Mouse (Mus musculus): ENCODE results near the gene Mindy2. TPM values are rescaled to one million over a fixed set of nuclear protein-coding genes. Genes with fewer than 3 reads are reported as not detected.
"Not testable (repeated sequence)": the region's sequence is repeated elsewhere in the genome, so short reads cannot be mapped to it uniquely, and the experiment has no call there.

Gene Mindy2
- polyA plus RNA-seq, 1 experiment from 2014 or later: 21.5 TPM

- peaks cover 18% of the 10 kb centered on the region for H3K36me3 ChIP-seq
- no peak overlapping the region for H3K9ac ChIP-seq
- no peak for ATAC-seq (ENCODE audit: low FRiP score)
- H3K4me2 ChIP-seq (replicated peaks): no peak overlapping the region
- H3K4me3 ChIP-seq: no peak overlapping the region
- no peak overlapping the region for H3K27ac ChIP-seq
- no peaks in the 10 kb centered on the region for H3K27me3 ChIP-seq
- peaks cover 6% of the 10 kb centered on the region for H3K9me3 ChIP-seq (replicated peaks)
- H3K4me1 ChIP-seq: no peaks in the 10 kb centered on the region
These were observed 101.5 kb downstream of the Mindy2 start for GRCm38 (mm10) chr9:70555431-70555830.

GRCm38 (mm10) chr9:70552233-70552632 is 104.7 kb downstream of the Mindy2 start:
- ATAC-seq (ENCODE audit: low FRiP score): not testable (repeated sequence)
- H3K36me3 ChIP-seq: peaks cover 18% of the 10 kb centered on the region
- WGBS: 92% methylated on average over 2 of the region's 2 CpGs

GRCm38 (mm10) chr9:70551524-70551923 is 105.5 kb downstream of the Mindy2 start:
- H3K9me3 ChIP-seq (replicated peaks): peaks cover 6% of the 10 kb centered on the region
- ATAC-seq (ENCODE audit: low FRiP score): no peak
- peaks cover 18% of the 10 kb centered on the region for H3K36me3 ChIP-seq

More at GRCm38 (mm10) chr9:70552233-70552632, 104.7 kb downstream of the Mindy2 start:
- H3K4me2 ChIP-seq (replicated peaks); H3K27me3 ChIP-seq; H3K27ac ChIP-seq; H3K9me3 ChIP-seq (replicated peaks); H3K4me1 ChIP-seq; H3K4me3 ChIP-seq; H3K9ac ChIP-seq: not testable (repeated sequence)

More at GRCm38 (mm10) chr9:70551524-70551923, 105.5 kb downstream of the Mindy2 start:
- Histone ChIP-seq H3K27me3 (no peaks in the 10 kb centered on the region), H3K4me2 (replicated peaks) (no peak overlapping the region), H3K27ac (no peak overlapping the region), H3K9ac (no peak overlapping the region), H3K4me3 (no peak overlapping the region), H3K4me1 (peaks cover 3% of the 10 kb centered on the region)
- WGBS: 95% methylated on average over 1 of the region's 1 CpGs

Other genes starting within 250 kb of the Mindy2 start
- 118 and 129 TPM in 2 replicates for gene Ccnb2, start 235.6 kb downstream of the Mindy2 start, polyA plus RNA-seq (2016; fragmentation: Nextera tagmentation; extraction: Ambion mirVana)
- gene Rnf111, start 153.4 kb downstream of the Mindy2 start, polyA plus RNA-seq (2016; fragmentation: Nextera tagmentation; extraction: Ambion mirVana): 43.7 and 44.6 TPM in 2 replicates
- gene Sltm, start 114.4 kb downstream of the Mindy2 start, polyA plus RNA-seq (2016; fragmentation: Nextera tagmentation; extraction: Ambion mirVana): 79.6 and 80.3 TPM in 2 replicates
- gene Gm10642, start 923 bp downstream of the Mindy2 start, polyA plus RNA-seq (2016; fragmentation: Nextera tagmentation; extraction: Ambion mirVana): 0.49 and 0.82 TPM in 2 replicates
- 88.4 and 99.7 TPM in 2 replicates for gene Adam10, start 21.8 kb upstream of the Mindy2 start, polyA plus RNA-seq (2016; fragmentation: Nextera tagmentation; extraction: Ambion mirVana)

Measured in hindbrain, embryonic 12.5 days (tissue).